Mouse (Mus musculus) lung, adult 10 weeks (tissue): Measurements from ENCODE around the gene Ccdc88a. TPM values are rescaled to one million over a fixed set of nuclear protein-coding genes. Genes with fewer than 3 reads are reported as not detected.

Source experiments
- polyA plus RNA-seq: library from polyadenylated mRNA; stranded (reverse); fragments of 350-450 nt; fragmentation: Illumina TruSeq; extraction: RNeasy Lipid Tissue Mini Kit (QIAGEN cat#74804); gene quantifications from one replicate; pipeline ENCODE4 v1.2.3, GENCODE M21; 2014; ENCODE audit warnings: low read depth, low replicate concordance; ENCODE audit not compliant: insufficient read depth

Ccdc88a gene
- 2.5 TPM for polyA plus RNA-seq

DNA sequence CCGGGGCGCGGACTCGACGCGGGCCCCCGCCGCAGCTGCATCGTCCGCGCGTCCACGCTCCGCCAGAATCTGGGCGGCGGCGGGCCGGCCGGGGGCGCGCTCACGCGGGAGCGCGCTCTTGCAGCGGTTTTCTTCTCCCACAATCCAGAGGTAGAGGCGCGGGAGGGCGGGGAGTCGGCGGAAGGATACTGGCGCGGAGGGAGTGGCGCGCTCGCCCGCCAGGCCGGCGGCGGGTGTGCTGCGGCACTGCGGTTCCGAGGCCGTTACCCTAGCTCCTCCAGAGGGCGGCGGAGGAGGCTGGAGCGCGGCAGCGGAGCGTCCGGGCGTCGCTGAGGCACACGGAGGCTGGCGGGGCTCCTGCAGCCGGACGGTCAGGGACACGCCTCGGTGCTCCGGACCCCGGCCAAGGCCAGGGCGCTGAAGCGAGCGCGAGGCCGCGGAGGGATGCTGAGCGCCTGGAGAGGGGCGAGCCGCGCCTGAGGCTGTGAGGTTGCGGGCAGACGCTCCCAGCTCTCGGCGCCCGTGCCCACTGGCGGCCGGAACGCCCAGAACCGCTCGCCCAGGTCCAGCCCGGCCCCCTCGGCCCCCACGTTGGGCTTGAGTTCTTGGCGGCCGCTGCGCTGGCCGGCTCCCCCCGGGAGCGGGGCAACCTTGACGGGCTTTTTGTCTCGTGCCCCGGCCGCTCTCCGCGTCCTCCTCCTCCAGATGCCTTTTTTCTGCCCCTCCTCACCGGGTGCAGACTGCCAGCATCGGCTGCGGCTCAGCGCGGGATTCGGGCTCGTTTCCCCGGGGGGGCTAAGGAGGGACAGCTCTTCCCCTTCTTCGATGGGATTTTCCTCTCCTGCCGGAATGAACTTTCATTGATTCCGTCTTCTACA is at the start of gene Ccdc88a:
TSS of gene Ccdc88a (plus strand) at position 263 of the 878 bp plus-strand sequence.

DNA sequence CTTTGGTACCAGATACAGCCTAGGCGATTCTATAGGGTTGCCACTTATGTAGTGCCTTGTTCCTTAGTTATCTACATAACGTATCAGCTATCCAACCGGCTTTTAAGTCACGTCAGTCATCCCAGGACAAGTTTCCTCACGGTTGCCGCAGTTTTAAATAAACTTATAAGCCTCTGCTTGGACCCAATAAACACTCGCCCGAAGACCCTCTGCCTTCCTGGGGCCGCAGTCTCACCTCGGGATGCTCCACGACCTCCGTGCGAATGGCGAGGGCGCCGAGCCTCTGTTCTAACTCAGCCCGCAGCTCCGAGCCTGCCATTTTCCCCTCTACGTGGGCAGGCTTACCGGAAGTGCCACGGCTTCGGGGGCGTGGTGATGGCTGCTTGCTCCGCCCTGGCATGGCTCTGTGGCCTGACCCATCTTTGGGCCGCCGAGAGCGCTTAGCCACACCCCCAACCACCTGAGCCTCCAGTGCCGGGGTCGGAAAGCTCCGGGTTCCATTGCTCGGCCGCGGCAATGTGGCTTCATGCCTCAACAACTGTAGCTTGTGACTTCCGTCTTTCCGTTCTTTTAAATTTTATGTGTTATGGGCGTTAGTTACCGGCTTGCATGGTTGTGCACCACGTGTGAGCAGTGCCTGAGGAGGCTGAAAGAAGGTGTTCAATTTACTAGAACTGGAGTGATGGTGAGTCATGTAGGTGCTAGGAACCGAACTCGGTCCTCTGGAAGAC is 141.4 kb downstream of the Ccdc88a start, which contains the start of gene Prorsd1:
TSS of gene Prorsd1 (minus strand) at position 352 of the 731 bp plus-strand sequence.

DNA sequence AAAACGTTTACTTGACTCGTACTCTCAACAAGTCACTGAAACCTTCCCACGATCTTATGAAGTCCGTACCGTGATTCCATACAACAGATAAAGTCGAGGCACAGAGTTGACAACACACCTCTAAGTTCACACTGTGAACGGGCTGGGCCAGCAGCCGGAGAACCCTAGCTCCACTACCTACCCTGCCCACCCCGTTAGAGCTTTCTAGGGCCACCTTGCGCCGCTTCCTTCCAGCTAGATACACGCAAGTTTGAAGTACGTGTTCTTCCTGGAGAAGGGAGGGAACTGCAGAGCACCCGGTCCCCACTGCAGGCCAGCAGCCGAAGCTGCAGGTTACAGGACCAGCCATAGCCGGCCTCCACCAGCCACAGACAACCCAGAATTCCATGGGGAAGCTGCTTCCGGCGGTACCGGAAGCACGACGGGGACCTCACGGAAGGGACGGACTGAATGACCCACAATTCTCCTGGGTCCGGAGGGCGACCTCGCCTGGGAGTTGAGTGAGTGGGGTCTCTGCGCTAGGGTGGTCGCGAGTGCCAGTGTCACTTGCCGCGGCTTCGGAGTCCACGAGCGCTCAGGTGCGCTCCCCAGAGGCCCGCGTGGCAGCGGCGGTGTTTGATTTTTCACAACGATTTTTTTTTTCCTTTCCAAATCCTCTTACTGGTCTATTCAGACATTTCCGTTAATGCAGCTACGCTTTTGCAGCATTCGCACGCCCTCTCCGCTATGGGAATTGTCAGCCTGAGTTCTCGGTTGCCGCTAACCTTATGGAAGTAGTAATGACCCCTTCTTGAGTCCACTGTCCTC is 152.7 kb downstream of the Ccdc88a start, which contains the start of gene Mtif2:
TSS of gene Mtif2 (plus strand) at position 421 of the 807 bp plus-strand sequence.

DNA sequence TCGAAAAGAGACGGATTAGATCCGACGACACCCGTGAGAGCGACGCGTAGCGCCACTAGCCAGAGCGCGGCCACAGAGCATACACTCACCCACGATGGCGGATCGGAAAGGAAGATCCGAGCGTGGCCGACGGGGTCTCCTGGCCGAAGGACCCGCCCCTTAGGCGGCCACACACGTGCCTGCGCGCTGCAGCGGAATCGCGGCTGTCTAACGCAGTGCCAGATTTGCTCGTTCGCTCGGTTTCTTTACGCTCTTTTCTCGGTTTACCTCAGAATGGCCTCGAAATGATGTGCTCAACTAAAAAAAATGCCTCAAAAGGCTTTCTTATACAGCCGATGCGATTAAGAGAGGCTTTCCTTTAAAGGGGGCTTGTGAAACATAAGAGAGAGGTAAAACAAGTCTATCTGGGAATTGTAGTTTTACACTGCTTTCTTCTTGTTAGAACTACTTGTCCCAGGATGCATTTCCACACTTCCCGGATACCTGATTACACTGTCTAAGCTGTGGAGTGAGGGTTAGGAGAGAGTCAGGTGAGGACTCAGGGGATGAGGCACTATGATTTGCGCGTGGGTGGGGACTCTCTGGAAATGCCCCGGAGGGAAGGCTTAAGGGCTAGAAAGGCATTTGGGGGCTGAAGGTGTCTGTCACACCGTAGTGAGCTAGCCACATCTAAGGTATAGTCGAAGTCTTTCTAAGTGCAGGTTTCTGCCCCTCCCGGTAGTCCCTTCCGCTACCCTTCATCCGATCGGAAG is 174.5 kb downstream of the Ccdc88a start, which contains the start of the genes Clhc1 and Rps27a:
TSS of gene Clhc1 (plus strand) at position 199 of the 752 bp plus-strand sequence.
TSS of gene Rps27a (minus strand) at position 358 of the 752 bp plus-strand sequence.

Other genes with a start within 250 kb of the Ccdc88a start
- gene Pnpt1, start 242.9 kb upstream of the Ccdc88a start, polyA plus RNA-seq, result 11.2 TPM
- 25.4 TPM for gene Ppp4r3b, start 200.8 kb upstream of the Ccdc88a start, polyA plus RNA-seq
- gene Cfap36, start 126.2 kb upstream of the Ccdc88a start, polyA plus RNA-seq, result 31.4 TPM
- 23.2 TPM for gene Prorsd1, start 141.4 kb downstream of the Ccdc88a start, polyA plus RNA-seq
- gene Mtif2, start 152.8 kb downstream of the Ccdc88a start, polyA plus RNA-seq, result 10.6 TPM
- gene Clhc1, start 174.3 kb downstream of the Ccdc88a start, polyA plus RNA-seq, result 0.14 TPM
- 1,733 TPM for gene Rps27a, start 174.5 kb downstream of the Ccdc88a start, polyA plus RNA-seq